Mouse (Mus musculus) kidney, adult 8-10 months (tissue): ENCODE data around the gene Rrp7a.

Experiments
- DNase-seq, 2 experiments: peaks; one replicate each; pipeline ENCODE4 v3.0.0; 2022

Gene Rrp7a

GRCm38 (mm10) chr15:83111290-83111689, 11.3 kb downstream of the Rrp7a start:
- no peak for DNase-seq

- no peak for DNase-seq
Measured at GRCm38 (mm10) chr15:83107814-83108213, 14.8 kb downstream of the Rrp7a start.

GRCm38 (mm10) chr15:83106426-83106825, 16.2 kb downstream of the Rrp7a start:
- DNase-seq = no peak

GRCm38 (mm10) chr15:83103111-83103510, 19.5 kb downstream of the Rrp7a start:
- DNase-seq = no peak

GRCm38 (mm10) chr15:83100332-83100662, 22.3 kb downstream of the Rrp7a start:
- DNase-seq = no peak

- DNase-seq = peak; percentile 95 to 97
Measured at GRCm38 (mm10) chr15:83099533-83100331, 22.9 kb downstream of the Rrp7a start.

- DNase-seq = no peak
Measured at GRCm38 (mm10) chr15:83095950-83096349, 26.7 kb downstream of the Rrp7a start.

GRCm38 (mm10) chr15:83093687-83094086, 28.9 kb downstream of the Rrp7a start:
- no peak for DNase-seq

- DNase-seq = no peak
Measured at GRCm38 (mm10) chr15:83090874-83091273, 31.7 kb downstream of the Rrp7a start.

GRCm38 (mm10) chr15:83089429-83089605, 33.3 kb downstream of the Rrp7a start, which contains the start of gene Serhl:
Gene Serhl, plus strand, starts transcription at chr15:83089506.
- DNase-seq = no peak

GRCm38 (mm10) chr15:83088495-83089428, 33.8 kb downstream of the Rrp7a start:
- no peak for DNase-seq

- DNase-seq = no peak
Measured at GRCm38 (mm10) chr15:83086636-83087328, 35.8 kb downstream of the Rrp7a start.

GRCm38 (mm10) chr15:83085901-83086300, 36.7 kb downstream of the Rrp7a start:
- DNase-seq = peak; percentile 25 to 58

- peak; percentile 13 to 26 for DNase-seq
Measured at GRCm38 (mm10) chr15:83084022-83084640, 38.5 kb downstream of the Rrp7a start.

- no peak for DNase-seq
Measured at GRCm38 (mm10) chr15:83083530-83083929, 39.1 kb downstream of the Rrp7a start.

GRCm38 (mm10) chr15:83075607-83076525, 46.7 kb downstream of the Rrp7a start:
- DNase-seq = no peak

- peak; percentile 81 to 85 for DNase-seq
Measured at GRCm38 (mm10) chr15:83074179-83074578, 48.4 kb downstream of the Rrp7a start.

- DNase-seq = no peak
Measured at GRCm38 (mm10) chr15:83071752-83072151, 50.8 kb downstream of the Rrp7a start.

- peak; percentile 50 to 74 for DNase-seq
Measured at GRCm38 (mm10) chr15:83070942-83071341, 51.7 kb downstream of the Rrp7a start.

GRCm38 (mm10) chr15:83068270-83068669, 54.3 kb downstream of the Rrp7a start:
- no peak for DNase-seq

GRCm38 (mm10) chr15:83065543-83065942, 57.1 kb downstream of the Rrp7a start:
- peak; percentile 70 to 84 for DNase-seq
